Mouse (Mus musculus): ENCODE results near the gene Mdfic. TPM values are rescaled to one million over a fixed set of nuclear protein-coding genes. Genes with fewer than 3 reads are reported as not detected.

Gene Mdfic
- total RNA-seq, 1 experiment: 8.1 TPM

DNA sequence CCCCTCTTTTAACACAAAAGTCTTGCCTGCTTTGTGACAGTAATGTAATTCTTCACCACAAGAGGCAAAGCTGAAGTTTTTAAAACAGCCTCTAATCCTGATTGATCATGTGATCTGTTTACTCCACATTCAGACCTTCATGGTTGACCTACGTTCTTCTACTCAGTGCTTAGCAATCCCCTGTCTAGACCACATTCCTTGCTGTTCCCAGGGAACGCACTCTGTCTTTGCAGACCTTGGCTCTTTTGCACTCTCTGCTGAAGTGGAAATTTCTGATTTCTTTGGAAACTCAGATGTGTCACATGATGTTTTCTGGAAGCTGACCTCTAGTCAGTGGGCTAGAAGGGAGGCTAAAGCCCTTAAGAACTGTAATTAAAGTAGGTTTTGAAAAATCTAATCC is 109.4 kb downstream of the Mdfic start:
- Histone ChIP-seq H3K9me3 (ENCODE audit: control insufficient read depth, insufficient read depth, low read depth, low read length) (no peaks in the 10 kb centered on the region), H3K36me3 (ENCODE audit: control insufficient read depth, insufficient read depth, low read length, poor library complexity, severe bottlenecking) (no peaks in the 10 kb centered on the region), H3K9ac (ENCODE audit: insufficient read depth, low read depth, low read length, poor library complexity, severe bottlenecking) (no peak overlapping the region), H3K4me1 (ENCODE audit: control insufficient read depth in 2 of 2, insufficient read depth in 2 of 2, low read length in 2 of 2, poor library complexity in 1 of 2) (no peaks in the 10 kb centered on the region), H3K4me3 (ENCODE audit: insufficient read depth in 1 of 2, low read depth in 1 of 2, low read length in 2 of 2, poor library complexity in 1 of 2, severe bottlenecking in 1 of 2) (no peak overlapping the region), H3K27ac (ENCODE audit: insufficient read depth, low read depth, low read length, poor library complexity, severe bottlenecking) (no peak overlapping the region)
- in situ Hi-C loops (cut with MboI; ENCODE audit: low sequenced_read_pairs in 2 of 2, unreplicated experiment in 2 of 2): no loop called here
- no peak for TF ChIP-seq CHD2 (IDR thresholded peaks at IDR 0.05; ENCODE audit: low read depth, low read length)
- no peak for TF ChIP-seq ZNF384 (IDR thresholded peaks at IDR 0.05; ENCODE audit: low read depth, low read length)
- TF ChIP-seq ZC3H11A (IDR thresholded peaks at IDR 0.05; ENCODE audit: borderline replicate concordance, low read depth, low read length): no peak
- TF ChIP-seq MAFK (IDR thresholded peaks at IDR 0.05; ENCODE audit: insufficient read depth, low read depth, low read length): no peak
- no peak for TF ChIP-seq HCFC1 (IDR thresholded peaks at IDR 0.05; ENCODE audit: borderline replicate concordance, insufficient read depth, low read length)
- DNase-seq (ENCODE audit: low read depth, low spot score): no peak

DNA sequence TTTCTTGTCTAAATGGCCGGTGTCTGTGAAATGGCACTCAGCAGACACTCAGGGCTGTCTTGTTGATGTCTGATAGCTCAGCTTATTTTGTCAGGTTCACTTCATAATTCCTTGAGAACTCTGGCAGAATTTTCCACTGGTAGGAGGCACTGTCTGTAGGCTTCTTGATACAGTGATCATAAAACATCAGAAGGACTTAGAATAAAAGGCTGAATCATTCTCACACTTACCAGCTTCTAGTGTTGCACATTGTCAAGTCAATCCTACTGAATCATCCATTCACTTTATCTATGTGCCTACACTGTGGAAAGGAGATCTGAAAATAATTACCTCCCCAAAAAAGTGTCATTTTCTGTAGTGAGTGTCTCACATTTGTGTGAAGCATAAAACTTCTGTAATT is 110.2 kb downstream of the Mdfic start:
- DNase-seq (ENCODE audit: low read depth, low spot score): no peak
- Histone ChIP-seq H3K9me3 (ENCODE audit: control insufficient read depth, insufficient read depth, low read depth, low read length) (no peaks in the 10 kb centered on the region), H3K4me1 (ENCODE audit: control insufficient read depth in 2 of 2, insufficient read depth in 2 of 2, low read length in 2 of 2, poor library complexity in 1 of 2) (no peaks in the 10 kb centered on the region), H3K27ac (ENCODE audit: insufficient read depth, low read depth, low read length, poor library complexity, severe bottlenecking) (no peak overlapping the region), H3K36me3 (ENCODE audit: control insufficient read depth, insufficient read depth, low read length, poor library complexity, severe bottlenecking) (no peaks in the 10 kb centered on the region), H3K9ac (ENCODE audit: insufficient read depth, low read depth, low read length, poor library complexity, severe bottlenecking) (no peak overlapping the region), H3K4me3 (ENCODE audit: insufficient read depth in 1 of 2, low read depth in 1 of 2, low read length in 2 of 2, poor library complexity in 1 of 2, severe bottlenecking in 1 of 2) (no peak overlapping the region)
- no peak for TF ChIP-seq ZC3H11A (IDR thresholded peaks at IDR 0.05; ENCODE audit: borderline replicate concordance, low read depth, low read length)
- no peak for TF ChIP-seq MAFK (IDR thresholded peaks at IDR 0.05; ENCODE audit: insufficient read depth, low read depth, low read length)
- no peak for TF ChIP-seq ZNF384 (IDR thresholded peaks at IDR 0.05; ENCODE audit: low read depth, low read length)
- no peak for TF ChIP-seq HCFC1 (IDR thresholded peaks at IDR 0.05; ENCODE audit: borderline replicate concordance, insufficient read depth, low read length)
- TF ChIP-seq CHD2 (IDR thresholded peaks at IDR 0.05; ENCODE audit: low read depth, low read length): no peak
- in situ Hi-C loops (cut with MboI; ENCODE audit: low sequenced_read_pairs in 2 of 2, unreplicated experiment in 2 of 2): no loop called here

DNA sequence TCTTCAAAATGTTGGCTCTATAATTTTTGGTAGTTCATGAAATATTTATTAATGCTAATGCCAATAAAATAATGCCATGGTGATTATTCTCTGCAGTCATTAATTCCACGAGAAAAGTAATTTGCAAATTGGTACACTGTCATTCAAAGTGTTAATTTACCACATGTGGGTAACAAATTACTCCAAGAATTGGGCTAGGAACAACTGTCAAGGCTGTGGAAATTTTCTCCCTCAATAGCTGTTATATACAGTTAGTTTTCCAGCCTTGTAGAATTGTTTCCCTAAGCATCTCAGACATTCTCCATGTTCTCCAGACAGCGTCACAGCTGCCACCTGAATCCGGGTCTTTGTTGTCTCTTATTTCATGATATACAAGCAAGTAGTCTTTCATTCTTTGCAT is 117.2 kb downstream of the Mdfic start:
- no peaks in the 10 kb centered on the region for H3K4me1 ChIP-seq (ENCODE audit: control insufficient read depth in 2 of 2, insufficient read depth in 2 of 2, low read length in 2 of 2, poor library complexity in 1 of 2)
- no peak overlapping the region for H3K27ac ChIP-seq (ENCODE audit: insufficient read depth, low read depth, low read length, poor library complexity, severe bottlenecking)
- no peaks in the 10 kb centered on the region for H3K36me3 ChIP-seq (ENCODE audit: control insufficient read depth, insufficient read depth, low read length, poor library complexity, severe bottlenecking)
- no peak for DNase-seq (ENCODE audit: low read depth, low spot score)
- no peak for TF ChIP-seq ZC3H11A (IDR thresholded peaks at IDR 0.05; ENCODE audit: borderline replicate concordance, low read depth, low read length)
- no peak for TF ChIP-seq MAFK (IDR thresholded peaks at IDR 0.05; ENCODE audit: insufficient read depth, low read depth, low read length)
- TF ChIP-seq ZNF384 (IDR thresholded peaks at IDR 0.05; ENCODE audit: low read depth, low read length): no peak
- TF ChIP-seq HCFC1 (IDR thresholded peaks at IDR 0.05; ENCODE audit: borderline replicate concordance, insufficient read depth, low read length): no peak
- no peak for TF ChIP-seq CHD2 (IDR thresholded peaks at IDR 0.05; ENCODE audit: low read depth, low read length)
- in situ Hi-C loops (cut with MboI; ENCODE audit: low sequenced_read_pairs in 2 of 2, unreplicated experiment in 2 of 2): no loop called here
- no peak overlapping the region for H3K4me3 ChIP-seq (ENCODE audit: insufficient read depth in 1 of 2, low read depth in 1 of 2, low read length in 2 of 2, poor library complexity in 1 of 2, severe bottlenecking in 1 of 2)
- no peaks in the 10 kb centered on the region for H3K9me3 ChIP-seq (ENCODE audit: control insufficient read depth, insufficient read depth, low read depth, low read length)
- no peak overlapping the region for H3K9ac ChIP-seq (ENCODE audit: insufficient read depth, low read depth, low read length, poor library complexity, severe bottlenecking)

DNA sequence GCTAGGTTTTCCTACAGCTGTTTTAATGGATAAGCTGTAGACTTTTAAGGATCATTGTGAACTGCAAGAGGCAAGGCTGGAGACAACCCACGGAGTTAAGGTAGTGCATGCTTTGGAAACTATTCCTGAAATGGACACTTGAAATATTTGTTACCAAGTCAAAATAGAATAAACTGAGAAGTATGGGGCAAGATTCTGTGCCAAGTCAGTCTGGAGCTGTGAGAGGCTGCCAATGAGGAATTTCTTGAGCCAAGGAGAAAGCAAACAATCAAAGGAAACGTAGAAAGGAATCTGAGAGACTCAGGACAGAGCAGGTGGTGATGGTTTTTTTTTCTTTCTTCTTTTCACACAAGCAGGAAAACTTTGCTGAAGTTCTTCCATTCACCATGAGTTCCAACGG is 119.4 kb downstream of the Mdfic start:
- no peak overlapping the region for H3K4me3 ChIP-seq (ENCODE audit: insufficient read depth in 1 of 2, low read depth in 1 of 2, low read length in 2 of 2, poor library complexity in 1 of 2, severe bottlenecking in 1 of 2)
- H3K36me3 ChIP-seq (ENCODE audit: control insufficient read depth, insufficient read depth, low read length, poor library complexity, severe bottlenecking): no peaks in the 10 kb centered on the region
- in situ Hi-C loops (cut with MboI; ENCODE audit: low sequenced_read_pairs in 2 of 2, unreplicated experiment in 2 of 2): no loop called here
- no peaks in the 10 kb centered on the region for H3K4me1 ChIP-seq (ENCODE audit: control insufficient read depth in 2 of 2, insufficient read depth in 2 of 2, low read length in 2 of 2, poor library complexity in 1 of 2)
- no peak for TF ChIP-seq MAFK (IDR thresholded peaks at IDR 0.05; ENCODE audit: insufficient read depth, low read depth, low read length)
- TF ChIP-seq HCFC1 (IDR thresholded peaks at IDR 0.05; ENCODE audit: borderline replicate concordance, insufficient read depth, low read length): no peak
- TF ChIP-seq CHD2 (IDR thresholded peaks at IDR 0.05; ENCODE audit: low read depth, low read length): no peak
- TF ChIP-seq ZNF384 (IDR thresholded peaks at IDR 0.05; ENCODE audit: low read depth, low read length): no peak
- no peak for TF ChIP-seq ZC3H11A (IDR thresholded peaks at IDR 0.05; ENCODE audit: borderline replicate concordance, low read depth, low read length)
- no peak overlapping the region for H3K27ac ChIP-seq (ENCODE audit: insufficient read depth, low read depth, low read length, poor library complexity, severe bottlenecking)
- no peak for DNase-seq (ENCODE audit: low read depth, low spot score)
- H3K9me3 ChIP-seq (ENCODE audit: control insufficient read depth, insufficient read depth, low read depth, low read length): no peaks in the 10 kb centered on the region
- H3K9ac ChIP-seq (ENCODE audit: insufficient read depth, low read depth, low read length, poor library complexity, severe bottlenecking): no peak overlapping the region

DNA sequence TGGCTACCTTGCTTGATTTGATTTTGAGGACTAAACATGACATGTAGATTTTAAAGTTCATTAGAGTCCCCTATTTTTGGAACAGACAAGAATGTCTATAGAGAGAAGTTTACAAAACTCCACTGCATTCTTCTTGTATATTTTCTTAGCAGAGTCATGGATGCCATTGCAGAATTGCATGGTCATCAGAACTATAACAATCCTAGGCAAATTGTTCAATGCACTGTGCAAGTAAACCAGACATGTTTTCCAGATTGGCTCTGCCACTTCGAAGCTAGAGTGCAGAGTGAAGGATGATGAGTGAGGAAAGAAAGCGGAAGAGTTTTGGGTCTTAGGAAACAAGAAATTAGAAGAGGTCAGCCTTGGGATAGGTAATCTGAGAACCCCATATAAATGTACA is 120.0 kb downstream of the Mdfic start:
- TF ChIP-seq ZC3H11A (IDR thresholded peaks at IDR 0.05; ENCODE audit: borderline replicate concordance, low read depth, low read length) (no peak), MAFK (IDR thresholded peaks at IDR 0.05; ENCODE audit: insufficient read depth, low read depth, low read length) (no peak), ZNF384 (IDR thresholded peaks at IDR 0.05; ENCODE audit: low read depth, low read length) (no peak), HCFC1 (IDR thresholded peaks at IDR 0.05; ENCODE audit: borderline replicate concordance, insufficient read depth, low read length) (no peak), CHD2 (IDR thresholded peaks at IDR 0.05; ENCODE audit: low read depth, low read length) (no peak)
- Histone ChIP-seq H3K9ac (ENCODE audit: insufficient read depth, low read depth, low read length, poor library complexity, severe bottlenecking) (no peak overlapping the region), H3K4me3 (ENCODE audit: insufficient read depth in 1 of 2, low read depth in 1 of 2, low read length in 2 of 2, poor library complexity in 1 of 2, severe bottlenecking in 1 of 2) (no peak overlapping the region), H3K27ac (ENCODE audit: insufficient read depth, low read depth, low read length, poor library complexity, severe bottlenecking) (no peak overlapping the region), H3K36me3 (ENCODE audit: control insufficient read depth, insufficient read depth, low read length, poor library complexity, severe bottlenecking) (no peaks in the 10 kb centered on the region), H3K9me3 (ENCODE audit: control insufficient read depth, insufficient read depth, low read depth, low read length) (no peaks in the 10 kb centered on the region), H3K4me1 (ENCODE audit: control insufficient read depth in 2 of 2, insufficient read depth in 2 of 2, low read length in 2 of 2, poor library complexity in 1 of 2) (no peaks in the 10 kb centered on the region)
- no peak for DNase-seq (ENCODE audit: low read depth, low spot score)
- in situ Hi-C loops (cut with MboI; ENCODE audit: low sequenced_read_pairs in 2 of 2, unreplicated experiment in 2 of 2): no loop called here
